In the genomic region with DNA sequence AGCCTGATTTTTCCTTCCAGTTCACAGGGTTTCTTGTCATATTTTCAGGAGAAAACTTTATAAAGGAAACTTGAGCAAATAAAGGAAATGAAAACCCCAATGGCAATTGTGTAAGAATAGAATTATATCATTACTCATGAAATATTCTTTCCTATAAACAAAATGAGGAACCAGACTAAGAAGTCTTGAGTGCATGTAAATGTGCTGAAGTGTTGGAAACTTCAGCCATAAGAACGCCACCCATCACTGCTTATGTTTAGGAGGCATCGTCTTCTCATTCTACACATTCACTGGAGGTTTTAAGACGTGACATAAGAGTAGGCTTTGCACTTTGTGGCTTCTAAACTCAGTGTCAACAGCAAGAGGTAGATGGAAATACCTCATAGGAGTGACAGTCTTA, we compare ENCODE assay signal across 23 mouse cellular contexts.
"Had no signal": no experiment of that assay in that cellular context is flagged by ENCODE, and none has a peak within 500 bp of the region (broad histone marks: within the 10 kb centered on the region; RNA-seq: fewer than 3 reads in every experiment).

No protein-coding gene starts in this region.

- H3K27me3 ChIP-seq: limb, embryonic 12.5 days; limb, embryonic 15.5 days; liver, embryonic 13.5 days; megakaryocyte, embryonic 14.5 days; midbrain, embryonic 13.5 days; neural tube, embryonic 13.5 days had no signal

- ATAC-seq: intestine, postnatal 0 days; lung, postnatal 0 days; midbrain, embryonic 13.5 days; midbrain, embryonic 16.5 days had no signal

- H3K36me3 ChIP-seq: limb, embryonic 12.5 days; limb, embryonic 15.5 days; liver, embryonic 13.5 days; midbrain, embryonic 10.5 days; midbrain, embryonic 13.5 days; neural tube, embryonic 13.5 days had no signal

- H3K4me2 ChIP-seq: limb, embryonic 12.5 days; limb, embryonic 15.5 days; liver, embryonic 13.5 days; lung, embryonic 14.5 days; midbrain, embryonic 13.5 days; neural tube, embryonic 13.5 days had no signal

- H3K27ac ChIP-seq: kidney, postnatal 0 days; left cerebral cortex, adult 2 months; limb, embryonic 12.5 days; limb, embryonic 15.5 days; liver, embryonic 13.5 days; midbrain, embryonic 10.5 days; midbrain, embryonic 13.5 days; neural tube, embryonic 13.5 days had no signal

- DNase-seq: kidney, adult 2 months; kidney, postnatal 36 days; layer of hippocampus, postnatal 36 days; liver, embryonic 13.5 days; lung, embryonic 14.5 days; lung, postnatal 36 days; retina, postnatal 1 day; right cerebral cortex, postnatal 25 days; spleen, adult 18-20 months; thymus, adult 18-20 months; thymus, postnatal 36 days had no signal

- H3K4me1 ChIP-seq: limb, embryonic 12.5 days; limb, embryonic 15.5 days; liver, embryonic 13.5 days; megakaryocyte, embryonic 14.5 days; midbrain, embryonic 10.5 days; midbrain, embryonic 13.5 days; neural tube, embryonic 13.5 days had no signal

- H3K9ac ChIP-seq: limb, embryonic 12.5 days; limb, embryonic 15.5 days; liver, embryonic 13.5 days; lung, embryonic 14.5 days; midbrain, embryonic 13.5 days; neural tube, embryonic 13.5 days had no signal

- H3K9me3 ChIP-seq: limb, embryonic 12.5 days; limb, embryonic 15.5 days; liver, embryonic 13.5 days; megakaryocyte, embryonic 14.5 days; midbrain, embryonic 10.5 days; midbrain, embryonic 13.5 days; neural tube, embryonic 13.5 days had no signal

- H3K4me3 ChIP-seq: left cerebral cortex, adult 2 months; limb, embryonic 12.5 days; limb, embryonic 15.5 days; liver, embryonic 13.5 days; megakaryocyte, embryonic 14.5 days; midbrain, embryonic 10.5 days; midbrain, embryonic 13.5 days; myocyte; neural tube, embryonic 13.5 days had no signal
